8 mouse cellular contexts compared by ENCODE assay signal in genomic region chr17:27856798-27857648, GRCm38 (mm10). TPM values are rescaled to one million over a fixed set of nuclear protein-coding genes. Genes with fewer than 3 reads are reported as not detected.
A peak's percentile ranks its signal among the peaks of the same experiment; 100 is the strongest.
DNase-seq lines count a peak whose midpoint lies in the region; ATAC-seq lines count a peak whose summit lies in the region.

No protein-coding gene starts in this region.

- no peaks in the 10 kb centered on the region for H3K9me3 ChIP-seq in embryonic facial prominence, embryonic 13.5 days
- H3K9me3 ChIP-seq in liver, embryonic 13.5 days (replicated peaks), result no peaks in the 10 kb centered on the region
- no peaks in the 10 kb centered on the region for H3K9me3 ChIP-seq in stomach, embryonic 15.5 days

- peak; percentile 17; the same call in 1 of the 2 replicates for ATAC-seq in embryonic facial prominence, embryonic 13.5 days (ENCODE audit: insufficient number of reproducible peaks, insufficient read depth, low FRiP score, low TSS enrichment, low read depth)
- ATAC-seq in liver, embryonic 13.5 days (ENCODE audit: low read depth), result peak; percentile 64
- peak; percentile 57 for ATAC-seq in stomach, embryonic 15.5 days (ENCODE audit: insufficient read depth, low FRiP score, low read depth)

- peak; percentile 74 for DNase-seq in 416B (ENCODE audit: low read depth)
- peak; percentile 59 to 62 for DNase-seq in adrenal gland, adult 18-20 months (ENCODE audit: low spot score in 2 of 2)
- peak; percentile 22 to 27 for DNase-seq in heart, adult 9 months (ENCODE audit: low spot score in 2 of 2)
- DNase-seq in kidney, adult 8-10 months, result peak; percentile 54 to 67
- peak; percentile 62 for DNase-seq in liver, embryonic 13.5 days
- peak; percentile 53 for DNase-seq in naive thymus-derived CD4-positive, alpha-beta T cell, adult 2 months (ENCODE audit: low read depth)

- H3K27ac ChIP-seq in embryonic facial prominence, embryonic 13.5 days, result peak overlapping the region; percentile 86
- H3K27ac ChIP-seq in liver, embryonic 13.5 days, result peak overlapping the region; percentile 89
- H3K27ac ChIP-seq in stomach, embryonic 15.5 days, result peak overlapping the region; percentile 81

- H3K4me1 ChIP-seq in embryonic facial prominence, embryonic 13.5 days, result peaks cover 23% of the 10 kb centered on the region
- H3K4me1 ChIP-seq in liver, embryonic 13.5 days (replicated peaks), result peaks cover 58% of the 10 kb centered on the region
- H3K4me1 ChIP-seq in stomach, embryonic 15.5 days, result peaks cover 12% of the 10 kb centered on the region

- no peaks in the 10 kb centered on the region for H3K27me3 ChIP-seq in embryonic facial prominence, embryonic 13.5 days
- no peaks in the 10 kb centered on the region for H3K27me3 ChIP-seq in liver, embryonic 13.5 days
- no peaks in the 10 kb centered on the region for H3K27me3 ChIP-seq in stomach, embryonic 15.5 days (replicated peaks)

- peak overlapping the region; percentile 82 for H3K4me2 ChIP-seq in embryonic facial prominence, embryonic 13.5 days
- H3K4me2 ChIP-seq in liver, embryonic 13.5 days, result peak overlapping the region; percentile 98
- peak overlapping the region; percentile 86 for H3K4me2 ChIP-seq in stomach, embryonic 15.5 days

- peak overlapping the region; percentile 94 for H3K9ac ChIP-seq in embryonic facial prominence, embryonic 13.5 days
- peak overlapping the region; percentile 91 for H3K9ac ChIP-seq in liver, embryonic 13.5 days
- peak overlapping the region; percentile 90 for H3K9ac ChIP-seq in stomach, embryonic 15.5 days

- peaks cover 25% of the 10 kb centered on the region for H3K36me3 ChIP-seq in embryonic facial prominence, embryonic 13.5 days
- peaks cover 25% of the 10 kb centered on the region for H3K36me3 ChIP-seq in liver, embryonic 13.5 days
- H3K36me3 ChIP-seq in stomach, embryonic 15.5 days, result peaks cover 11% of the 10 kb centered on the region

- WGBS in embryonic facial prominence, embryonic 13.5 days, result 2% methylated on average over 52 of the region's 52 CpGs
- WGBS in liver, embryonic 13.5 days (ENCODE audit: insufficient replicate concordance), result 1% methylated on average over 52 of the region's 52 CpGs
- 1% methylated on average over 52 of the region's 52 CpGs for WGBS in stomach, embryonic 15.5 days

- peak overlapping the region; percentile 90 for H3K4me3 ChIP-seq in embryonic facial prominence, embryonic 13.5 days
- H3K4me3 ChIP-seq in liver, embryonic 13.5 days (replicated peaks), result peak overlapping the region; percentile 90
- H3K4me3 ChIP-seq in stomach, embryonic 15.5 days (replicated peaks), result peak overlapping the region; percentile 77

RNA-seq across cellular contexts. Expression of gene Uhrf1bp1, which starts 0.8 kb away (rescaled TPM):
- 10 to 100 TPM; 19.7 to 33.5 TPM for total RNA-seq in adrenal gland, adult 18-20 months (2021)
- 6.5 and 7.1 TPM in 2 replicates for polyA plus RNA-seq in embryonic facial prominence, embryonic 13.5 days (2015; fragmentation: Nextera tagmentation; extraction: Ambion mirVana)
- 2.0 and 3.5 TPM in 2 replicates for polyA plus RNA-seq in liver, embryonic 13.5 days (2015; fragmentation: Nextera tagmentation; extraction: Ambion mirVana)
- polyA plus RNA-seq in stomach, embryonic 15.5 days (2015; fragmentation: Nextera tagmentation; extraction: Ambion mirVana), result 3.8 and 5.3 TPM in 2 replicates

RNA-seq across cellular contexts. Expression of gene Snrpc, which starts 19.1 kb away (rescaled TPM):
- total RNA-seq in adrenal gland, adult 18-20 months (2021), result 10 to 100 TPM; 66.1 to 66.6 TPM
- 326 and 362 TPM in 2 replicates for polyA plus RNA-seq in embryonic facial prominence, embryonic 13.5 days (2015; fragmentation: Nextera tagmentation; extraction: Ambion mirVana)
- polyA plus RNA-seq in liver, embryonic 13.5 days (2015; fragmentation: Nextera tagmentation; extraction: Ambion mirVana), result 182 and 183 TPM in 2 replicates
- polyA plus RNA-seq in stomach, embryonic 15.5 days (2015; fragmentation: Nextera tagmentation; extraction: Ambion mirVana), result 247 and 276 TPM in 2 replicates

RNA-seq across cellular contexts. Expression of gene D17Wsu92e, which starts 36.6 kb away (rescaled TPM):
- 100 to 1,000 TPM; 158 to 188 TPM for total RNA-seq in adrenal gland, adult 18-20 months (2021)
- 18.3 and 20.2 TPM in 2 replicates for polyA plus RNA-seq in embryonic facial prominence, embryonic 13.5 days (2015; fragmentation: Nextera tagmentation; extraction: Ambion mirVana)
- polyA plus RNA-seq in liver, embryonic 13.5 days (2015; fragmentation: Nextera tagmentation; extraction: Ambion mirVana), result 13.2 and 13.3 TPM in 2 replicates
- polyA plus RNA-seq in stomach, embryonic 15.5 days (2015; fragmentation: Nextera tagmentation; extraction: Ambion mirVana), result 20.0 and 23.1 TPM in 2 replicates

RNA-seq across cellular contexts. Expression of gene Anks1, which starts 52.1 kb away (rescaled TPM):
- 10 to 100 TPM; 23.6 to 29.1 TPM for total RNA-seq in adrenal gland, adult 18-20 months (2021)
- 13.3 and 13.4 TPM in 2 replicates for polyA plus RNA-seq in embryonic facial prominence, embryonic 13.5 days (2015; fragmentation: Nextera tagmentation; extraction: Ambion mirVana)
- 3.1 and 4.0 TPM in 2 replicates for polyA plus RNA-seq in liver, embryonic 13.5 days (2015; fragmentation: Nextera tagmentation; extraction: Ambion mirVana)
- polyA plus RNA-seq in stomach, embryonic 15.5 days (2015; fragmentation: Nextera tagmentation; extraction: Ambion mirVana), result 14.9 and 18.4 TPM in 2 replicates

RNA-seq across cellular contexts. Expression of gene Taf11, which starts 52.6 kb away (rescaled TPM):
- total RNA-seq in adrenal gland, adult 18-20 months (2021), result 10 to 100 TPM; 27.5 to 27.6 TPM
- 89.6 and 90.4 TPM in 2 replicates for polyA plus RNA-seq in embryonic facial prominence, embryonic 13.5 days (2015; fragmentation: Nextera tagmentation; extraction: Ambion mirVana)
- 32.4 and 37.8 TPM in 2 replicates for polyA plus RNA-seq in liver, embryonic 13.5 days (2015; fragmentation: Nextera tagmentation; extraction: Ambion mirVana)
- 56.3 and 62.4 TPM in 2 replicates for polyA plus RNA-seq in stomach, embryonic 15.5 days (2015; fragmentation: Nextera tagmentation; extraction: Ambion mirVana)

Comparison
In these comparisons a context has a peak if more than half of its experiments do, and no peak if none do; other contexts are left out.
1. Peak in every context shown above with its lines: DNase-seq, ATAC-seq, H3K4me3 ChIP-seq and H3K27ac ChIP-seq.